Mouse (Mus musculus): ENCODE data around the gene Pacrg. TPM values are rescaled to one million over a fixed set of nuclear protein-coding genes. Genes with fewer than 3 reads are reported as not detected.

The Pacrg gene
- total RNA-seq, 1 experiment from 2014 or later, result not detected

GRCm38 (mm10) chr17:10360738-10361137, 479.4 kb downstream of the Pacrg start:
- no peak for ATAC-seq (replicated peaks; ENCODE audit: low read depth, poor library complexity, severe bottlenecking)

GRCm38 (mm10) chr17:10359466-10359865, 480.6 kb downstream of the Pacrg start:
- ATAC-seq (replicated peaks; ENCODE audit: low read depth, poor library complexity, severe bottlenecking), result no peak

- no peak for ATAC-seq (replicated peaks; ENCODE audit: low read depth, poor library complexity, severe bottlenecking)
Measured at GRCm38 (mm10) chr17:10357348-10357747, 482.8 kb downstream of the Pacrg start.

- no peak for ATAC-seq (replicated peaks; ENCODE audit: low read depth, poor library complexity, severe bottlenecking)
Measured at GRCm38 (mm10) chr17:10356294-10356693, 483.8 kb downstream of the Pacrg start.

- ATAC-seq (replicated peaks; ENCODE audit: low read depth, poor library complexity, severe bottlenecking), result no peak
Measured at GRCm38 (mm10) chr17:10355746-10356145, 484.4 kb downstream of the Pacrg start.

Other genes with a start within 250 kb of the Pacrg start
- 2.4 and 4.1 TPM in 2 replicates for gene Prkn, start 73 bp upstream of the Pacrg start, total RNA-seq (2017)